Mouse (Mus musculus) T-helper 1 cell (primary cell): Measurements from ENCODE around the gene Abcc3.

Experiments
- in situ Hi-C: fragments of 300-600 bp; cut with MboI, MseI; formaldehyde crosslinking; loops from one replicate; pipeline ENCODE4 v1.15.1; 2025; ENCODE audit warnings: high pct_unique_total_duplicates

Abcc3 gene

GRCm38 (mm10) chr11:94355521-94356217 is 37.1 kb downstream of the Abcc3 start:
- in situ Hi-C loops = no loop called here

GRCm38 (mm10) chr11:94351094-94351493 is 41.7 kb downstream of the Abcc3 start:
- in situ Hi-C loops = no loop called here

- in situ Hi-C loops = no loop called here
These were observed 42.5 kb downstream of the Abcc3 start for GRCm38 (mm10) chr11:94350337-94350736.

GRCm38 (mm10) chr11:94349839-94350238 is 43.0 kb downstream of the Abcc3 start:
- in situ Hi-C loops = loop anchor here (5.0 kb wide), 2 partner anchors 47 to 132 kb away; no protein-coding TSS in a partner anchor

GRCm38 (mm10) chr11:94347063-94347575 is 45.7 kb downstream of the Abcc3 start:
- in situ Hi-C loops = loop anchor here (5.0 kb wide), 2 partner anchors 50 to 135 kb away; no protein-coding TSS in a partner anchor

GRCm38 (mm10) chr11:94346611-94347010 is 46.2 kb downstream of the Abcc3 start:
- in situ Hi-C loops = loop anchor here (5.0 kb wide), 2 partner anchors 51 to 136 kb away; no protein-coding TSS in a partner anchor

GRCm38 (mm10) chr11:94345926-94346325 is 46.9 kb downstream of the Abcc3 start:
- in situ Hi-C loops = loop anchor here (5.0 kb wide), 2 partner anchors 51 to 136 kb away; no protein-coding TSS in a partner anchor

GRCm38 (mm10) chr11:94344470-94344869 is 48.3 kb downstream of the Abcc3 start:
- in situ Hi-C loops = no loop called here

- in situ Hi-C loops = no loop called here
These were observed 48.8 kb downstream of the Abcc3 start for GRCm38 (mm10) chr11:94343955-94344358.

GRCm38 (mm10) chr11:94342114-94342905 is 50.5 kb downstream of the Abcc3 start:
- in situ Hi-C loops = no loop called here

- in situ Hi-C loops = no loop called here
These were observed 51.6 kb downstream of the Abcc3 start for GRCm38 (mm10) chr11:94340948-94341933.

- in situ Hi-C loops = no loop called here
These were observed 52.8 kb downstream of the Abcc3 start for GRCm38 (mm10) chr11:94339732-94340585.

GRCm38 (mm10) chr11:94338347-94338746 is 54.5 kb downstream of the Abcc3 start:
- in situ Hi-C loops = no loop called here

- in situ Hi-C loops = no loop called here
These were observed 56.2 kb downstream of the Abcc3 start for GRCm38 (mm10) chr11:94336551-94336950.

GRCm38 (mm10) chr11:94334386-94334968 is 58.3 kb downstream of the Abcc3 start:
- in situ Hi-C loops = no loop called here

- in situ Hi-C loops = no loop called here
These were observed 60.1 kb downstream of the Abcc3 start for GRCm38 (mm10) chr11:94332726-94333125.

GRCm38 (mm10) chr11:94330211-94330610 is 62.6 kb downstream of the Abcc3 start:
- in situ Hi-C loops = no loop called here

- in situ Hi-C loops = no loop called here
These were observed 63.4 kb downstream of the Abcc3 start for GRCm38 (mm10) chr11:94329270-94329891.

GRCm38 (mm10) chr11:94328644-94329025 is 64.2 kb downstream of the Abcc3 start:
- in situ Hi-C loops = no loop called here
